Mouse (Mus musculus): ENCODE measurements at regions not wholly inside any gene's neighbourhood (a gene's known extent, or its start where the extent isn't known, plus 50 kb on each side); places are given as distances from the start of the nearest gene placed in this dataset.

DNA sequence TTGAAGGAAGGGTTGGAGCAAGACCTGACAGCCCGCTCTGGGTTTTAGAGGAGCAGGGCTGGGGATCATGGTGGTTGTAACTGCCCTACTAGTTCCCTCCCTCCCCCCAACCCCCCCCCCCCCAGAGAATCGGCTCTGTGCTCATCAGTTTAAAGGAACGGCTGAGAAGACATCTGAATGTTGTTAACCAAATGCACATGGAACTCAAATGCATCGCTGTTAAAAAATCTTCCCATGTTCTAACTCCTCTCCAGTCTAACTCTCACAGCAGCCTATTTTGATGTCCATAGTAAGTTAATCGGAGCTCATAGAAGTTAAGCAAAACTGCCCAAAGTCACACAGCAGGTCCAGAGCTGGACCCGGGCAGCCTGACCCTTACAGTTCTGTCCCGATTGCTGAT, 143.1 kb downstream of the Vegfa start:
- DNase-seq, result no peak

DNA sequence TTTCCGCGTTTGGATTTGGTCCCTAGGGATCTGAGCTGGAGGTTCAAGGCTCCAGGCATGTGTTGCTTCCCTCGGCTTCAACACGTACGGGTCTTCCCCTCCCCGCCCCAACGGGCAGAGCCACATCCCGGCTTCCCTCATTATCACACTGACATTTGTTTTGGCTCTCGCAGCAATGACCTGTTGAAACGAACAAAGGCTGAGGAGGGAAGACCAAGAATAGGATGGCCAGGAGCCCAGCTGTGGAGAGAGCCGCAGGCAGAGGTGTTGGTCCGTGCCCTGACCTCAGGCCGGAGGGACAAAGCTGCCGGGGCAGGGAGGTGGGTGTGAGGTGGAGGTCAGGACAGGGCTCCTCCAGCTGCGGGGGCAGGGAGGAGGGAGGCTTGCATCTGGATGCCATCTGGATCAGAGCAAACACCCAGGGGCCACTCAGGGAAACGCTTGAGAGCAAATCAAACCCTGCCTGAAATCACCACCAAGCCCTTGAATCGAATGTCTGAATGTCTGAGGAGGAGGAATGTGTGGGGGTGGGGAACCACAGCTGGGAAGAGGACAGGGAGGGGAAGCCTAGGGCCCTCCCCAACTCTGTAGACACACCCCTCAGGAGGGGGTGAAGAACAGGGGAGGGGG, 145.6 kb downstream of the Vegfa start:
- no peak for DNase-seq

DNA sequence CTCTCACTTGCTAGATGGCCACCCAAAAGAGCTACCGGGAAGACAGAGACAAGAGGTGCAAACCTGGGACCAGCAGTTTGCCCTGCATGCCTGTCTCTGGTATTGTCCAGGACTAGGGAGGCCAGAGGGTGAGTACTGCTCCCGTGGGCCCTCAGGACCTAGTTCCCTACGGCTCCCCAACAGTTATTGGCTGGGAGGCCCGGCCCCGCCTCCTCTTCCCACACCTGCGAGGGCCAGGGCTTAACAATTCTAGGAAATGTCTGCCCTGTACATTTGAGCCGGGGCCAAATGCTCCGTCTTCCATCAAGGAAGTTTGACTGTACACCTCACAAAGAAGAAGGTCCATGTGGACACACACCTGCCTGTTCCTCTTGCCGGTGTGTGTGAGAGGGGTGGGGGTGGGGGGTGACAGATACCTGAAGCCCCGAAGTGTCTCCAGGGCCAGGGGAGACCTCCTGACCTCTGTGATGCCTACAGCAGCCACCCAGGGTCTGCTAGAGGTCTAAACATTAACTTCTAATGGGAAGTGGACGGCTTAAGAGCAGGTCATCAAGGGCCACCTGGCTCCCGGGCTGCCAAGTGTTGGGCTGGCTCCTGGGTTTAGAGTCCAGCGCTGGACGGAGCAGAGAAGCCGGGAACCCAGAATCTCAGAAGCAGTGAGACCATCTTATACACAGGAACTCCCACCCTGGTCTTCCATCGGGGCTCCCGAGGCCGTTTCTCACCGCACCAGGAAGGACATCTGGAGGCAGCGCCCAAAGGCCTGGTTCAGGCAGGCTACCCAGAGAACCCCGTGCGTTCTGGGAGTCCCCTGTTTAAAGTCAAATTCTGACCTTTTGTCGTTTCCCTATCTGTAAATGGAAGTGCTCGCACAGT, 146.5 kb downstream of the Vegfa start:
- DNase-seq, result no peak

DNA sequence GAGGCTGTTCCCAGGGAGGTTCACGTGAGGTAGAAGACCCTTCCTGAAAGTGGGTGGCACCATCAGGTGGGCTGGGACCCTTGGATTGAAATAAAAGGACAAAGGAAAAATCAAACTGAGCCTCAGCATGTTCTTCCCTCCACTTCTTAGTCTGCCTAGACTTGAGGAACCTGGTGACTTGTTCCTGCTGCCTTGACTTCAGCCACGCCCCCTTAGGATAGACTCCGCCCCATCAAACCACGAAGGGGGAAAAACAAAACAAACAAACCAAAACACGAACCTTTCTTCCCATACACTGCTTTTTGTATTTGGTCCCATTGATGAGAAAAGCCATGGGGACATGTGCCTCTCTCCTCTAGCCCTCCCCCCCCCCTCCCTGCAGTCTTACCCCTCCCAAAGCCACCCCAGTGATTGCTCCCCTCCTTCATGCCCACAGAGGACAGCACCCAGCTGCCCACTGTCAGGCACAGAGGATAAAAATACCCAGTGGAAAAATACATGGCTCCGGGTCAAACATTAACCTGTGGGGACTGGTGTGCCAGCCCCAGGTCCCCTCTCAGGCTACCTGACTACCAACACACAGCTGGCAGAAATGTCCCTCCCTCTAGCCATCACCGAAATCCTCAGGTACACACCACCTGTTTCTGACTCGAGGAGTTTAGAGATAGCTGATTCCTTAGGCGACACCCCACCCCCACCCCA, 148.0 kb downstream of the Vegfa start:
- no peak for DNase-seq

DNA sequence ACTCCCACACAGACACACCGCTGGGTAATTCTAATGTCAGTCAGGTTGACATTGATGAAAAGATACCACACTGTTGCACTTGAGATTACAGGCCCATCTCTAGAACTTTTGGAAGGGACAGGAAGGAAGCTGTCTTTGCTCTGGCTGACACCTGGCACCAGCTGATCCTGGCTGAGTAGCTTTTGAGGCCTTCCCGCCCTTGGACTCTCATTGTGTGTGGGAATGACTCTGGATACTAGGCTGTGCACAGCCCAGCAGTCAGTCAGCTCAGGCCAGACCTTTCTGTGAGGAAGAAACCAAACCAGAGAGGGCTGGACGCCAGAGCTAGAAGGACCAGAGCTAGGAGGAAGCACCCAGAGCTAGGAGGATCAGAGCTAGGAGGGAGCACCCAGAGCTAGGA, 149.0 kb upstream of the 1600014C23Rik start:
- no peak for DNase-seq

DNA sequence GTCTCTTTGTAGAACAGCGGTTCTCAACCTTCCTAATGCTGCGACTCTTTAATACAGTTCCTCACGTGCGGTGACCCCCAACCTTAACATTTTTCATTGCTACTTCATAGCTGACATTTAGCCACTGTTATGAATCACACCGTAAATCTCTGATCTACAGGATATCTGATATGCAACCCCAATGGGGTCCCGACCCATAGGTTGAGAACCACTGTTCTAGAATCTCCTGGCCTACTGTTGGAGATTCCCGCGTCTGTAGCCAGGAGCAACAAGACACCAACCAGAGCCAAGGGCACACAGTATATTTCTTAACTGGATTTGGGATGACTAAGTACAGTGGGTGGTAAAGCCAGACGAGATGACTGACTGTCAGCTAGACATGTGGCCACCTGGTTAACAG, 147.6 kb upstream of the 1600014C23Rik start:
- no peak for DNase-seq

DNA sequence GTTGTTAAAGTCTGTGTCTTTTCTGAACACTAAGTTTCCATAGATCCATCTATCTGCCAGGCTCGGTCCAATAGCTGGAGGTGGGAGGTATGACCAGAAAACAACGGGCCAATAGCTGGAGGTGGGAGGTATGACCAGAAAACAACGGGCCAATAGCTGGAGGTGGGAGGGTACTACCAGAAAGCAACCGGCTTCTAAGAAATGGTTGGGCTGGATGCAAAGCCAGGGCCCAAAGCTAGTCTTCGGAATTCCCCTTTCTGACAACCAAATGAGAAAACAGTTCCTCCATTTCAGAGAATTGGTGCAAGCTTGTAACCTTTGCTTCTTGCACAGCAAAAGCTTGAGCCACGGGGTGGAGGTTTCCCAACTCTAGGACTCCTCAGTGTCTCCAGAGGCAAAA, 147.1 kb upstream of the 1600014C23Rik start:
- no peak for DNase-seq

DNA sequence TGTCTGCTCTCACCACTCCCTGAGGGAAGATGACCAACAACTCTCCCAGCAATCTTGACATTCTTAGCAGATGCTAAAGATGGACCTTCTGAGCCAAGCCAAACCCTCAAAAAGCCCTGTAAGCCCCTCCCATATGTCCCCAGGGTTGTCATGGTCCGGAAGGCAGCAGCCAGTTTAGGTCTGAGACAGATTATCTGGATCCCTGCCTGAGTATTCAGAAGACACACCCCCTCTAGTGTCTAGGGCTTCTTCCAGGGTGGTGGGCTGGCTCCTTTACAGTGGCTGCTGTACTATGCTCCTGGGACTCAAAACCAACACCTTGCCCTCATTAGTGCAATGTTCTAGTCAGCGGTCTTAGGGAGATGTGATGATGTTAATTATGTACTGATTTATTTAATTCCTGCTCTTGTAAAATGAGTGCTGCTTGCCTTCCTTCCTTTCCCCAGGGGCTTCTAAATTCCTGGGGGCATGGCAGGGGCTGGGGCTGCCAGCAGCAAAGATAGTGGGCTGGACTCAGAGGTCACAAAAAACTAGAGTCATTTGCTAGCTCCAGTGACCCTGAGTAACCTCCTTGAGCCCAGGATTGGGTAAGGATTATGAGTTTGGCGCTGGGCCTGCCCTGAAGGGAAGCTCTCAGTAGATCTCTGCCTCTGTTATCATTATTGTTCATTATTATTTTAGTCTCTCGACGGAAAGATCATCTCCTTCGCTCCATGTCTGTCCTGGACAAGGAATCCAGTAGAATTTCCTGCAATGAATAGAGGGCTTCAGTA, 146.0 kb upstream of the 1600014C23Rik start:
- no peak for DNase-seq

DNA sequence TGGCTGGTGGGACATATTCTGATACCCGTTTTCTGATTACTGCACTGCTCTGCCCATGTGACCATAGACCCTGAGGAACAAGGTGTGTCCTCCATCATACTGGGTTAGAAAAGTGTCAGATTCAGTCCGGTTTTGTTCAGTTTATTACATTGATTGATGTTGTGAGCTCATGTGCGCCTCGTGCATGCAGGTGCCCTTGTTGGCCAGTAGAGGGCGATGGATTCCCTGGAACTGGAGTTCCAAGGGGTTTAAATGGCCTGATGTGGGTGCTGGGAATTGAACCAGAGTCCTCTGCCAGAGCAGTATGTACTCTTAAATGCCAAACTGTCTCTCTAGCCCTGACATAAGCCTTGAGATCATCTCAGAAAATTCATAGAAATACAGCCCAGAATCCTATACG, 144.8 kb upstream of the 1600014C23Rik start:
- no peak for DNase-seq

DNA sequence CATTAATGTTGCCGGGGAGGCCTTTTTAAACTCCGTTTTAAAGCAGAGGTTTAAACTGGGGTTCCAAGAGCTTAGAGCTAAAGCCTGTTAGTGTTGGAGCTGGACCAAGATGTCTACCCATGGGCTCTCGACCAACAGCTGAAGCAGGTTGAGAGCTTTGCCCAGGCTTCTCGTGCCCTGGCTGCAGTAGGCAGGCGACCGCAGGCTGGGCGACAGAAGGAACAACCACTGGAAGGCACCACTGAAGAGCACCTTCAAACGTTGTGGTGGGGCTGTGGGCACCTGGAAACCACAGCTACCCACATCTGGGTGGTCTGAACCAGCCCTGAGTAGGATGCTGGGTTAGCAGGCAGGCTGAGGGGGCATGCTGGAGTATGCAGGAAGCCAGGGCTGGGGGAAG, 141.7 kb upstream of the 1600014C23Rik start:
- no peak for DNase-seq

DNA sequence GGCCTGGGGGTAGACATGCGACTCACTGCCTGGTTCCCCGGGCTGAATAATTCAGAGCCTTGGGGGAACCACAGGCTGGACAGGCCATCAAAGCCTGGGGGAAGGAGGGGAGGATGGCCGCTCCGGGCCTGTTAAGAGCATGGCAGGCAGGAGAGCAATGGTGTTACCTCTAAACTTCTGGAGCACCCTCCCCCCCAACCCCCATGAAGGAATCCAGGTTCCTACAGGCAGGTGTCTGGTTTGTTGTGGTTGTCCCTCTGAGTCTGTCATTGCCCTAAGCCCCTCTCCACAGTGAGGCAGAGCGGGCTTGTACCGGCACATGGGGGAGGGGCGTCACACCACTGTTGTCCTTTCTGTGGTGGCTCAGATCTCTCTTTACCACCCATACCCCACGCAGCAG, 140.4 kb upstream of the 1600014C23Rik start:
- no peak for DNase-seq

DNA sequence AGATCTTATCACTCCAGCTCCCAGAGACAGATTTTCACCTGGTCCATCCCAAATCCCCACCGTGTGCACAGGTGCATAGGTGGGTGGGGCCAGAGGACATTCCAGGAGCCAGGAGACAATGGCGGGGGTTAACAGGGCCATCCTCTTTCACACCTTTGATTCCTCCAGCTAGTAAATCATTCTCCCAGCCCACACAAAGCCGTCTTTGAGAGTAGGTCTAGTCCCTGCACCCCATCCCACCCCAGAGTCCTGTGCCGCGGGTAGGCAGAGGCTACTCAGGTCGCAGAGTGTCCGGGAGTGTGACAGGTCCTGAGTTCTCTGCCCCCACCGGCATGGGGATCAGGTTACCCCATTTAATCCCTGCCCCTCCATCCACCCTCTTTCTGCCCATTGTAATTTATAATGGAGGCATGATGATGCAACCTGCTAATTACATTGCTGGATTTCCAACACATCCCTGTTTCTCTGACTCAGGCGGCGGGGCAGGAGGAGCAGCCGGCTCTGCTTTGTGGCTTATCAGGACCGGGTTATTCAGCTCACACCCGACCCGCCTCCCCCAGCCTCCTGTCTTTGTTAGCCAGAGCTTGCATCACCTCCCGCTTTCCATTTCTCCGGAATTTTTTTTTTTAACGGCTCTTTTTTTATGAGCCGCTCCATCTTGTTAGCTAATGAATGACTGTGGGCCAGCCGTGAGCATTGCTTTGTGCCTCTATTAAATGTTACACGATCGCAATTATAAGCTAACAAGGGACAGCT, 139.7 kb upstream of the 1600014C23Rik start:
- DNase-seq, result peak; percentile 37

DNA sequence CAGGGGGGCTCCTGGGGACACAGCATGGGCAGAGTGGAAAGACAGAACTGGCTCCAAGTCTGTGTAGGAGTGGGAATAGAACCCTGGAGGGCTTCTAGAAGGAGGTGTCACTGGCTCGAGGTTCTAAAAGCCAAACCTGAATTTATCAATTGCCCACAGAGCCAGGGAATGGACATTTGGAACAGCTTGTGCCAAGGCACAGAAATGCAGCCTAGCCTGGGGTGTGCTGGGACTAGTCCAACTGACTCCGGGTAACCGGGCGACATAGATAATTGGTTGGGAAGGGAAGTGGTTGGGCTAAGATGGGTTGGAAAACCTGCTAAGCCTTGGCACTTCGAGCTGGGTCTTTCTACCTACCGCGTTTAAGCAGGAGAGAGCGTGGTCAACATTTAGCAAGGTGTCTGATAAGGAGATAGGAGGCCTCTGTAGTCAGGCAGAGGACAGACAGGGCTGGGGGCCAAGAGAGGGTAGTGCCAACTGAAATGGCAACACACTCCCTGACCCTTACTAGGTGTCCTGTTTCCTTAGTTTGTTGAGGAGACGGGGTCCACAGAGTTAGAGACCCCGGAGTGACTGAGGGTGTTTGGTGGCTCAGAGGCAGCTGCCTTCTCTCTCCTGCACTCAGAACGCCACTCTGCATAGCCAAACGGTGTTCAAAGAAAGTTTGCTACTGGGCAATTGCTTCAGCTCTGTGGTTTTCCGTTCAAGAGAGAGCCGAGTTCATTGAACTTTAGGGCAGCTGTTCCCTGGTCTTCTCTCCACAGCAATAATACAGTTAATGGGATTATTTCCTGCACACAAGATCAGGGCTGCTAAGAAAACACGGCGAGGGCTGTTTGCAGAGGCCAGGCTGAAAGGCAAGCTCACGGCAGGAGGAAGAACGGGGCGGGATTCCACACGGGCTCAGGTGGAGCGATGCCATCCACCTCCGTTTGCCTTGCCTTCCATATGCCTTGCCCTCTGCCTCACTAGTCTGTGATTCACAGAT, 138.3 kb upstream of the 1600014C23Rik start:
- no peak for DNase-seq

DNA sequence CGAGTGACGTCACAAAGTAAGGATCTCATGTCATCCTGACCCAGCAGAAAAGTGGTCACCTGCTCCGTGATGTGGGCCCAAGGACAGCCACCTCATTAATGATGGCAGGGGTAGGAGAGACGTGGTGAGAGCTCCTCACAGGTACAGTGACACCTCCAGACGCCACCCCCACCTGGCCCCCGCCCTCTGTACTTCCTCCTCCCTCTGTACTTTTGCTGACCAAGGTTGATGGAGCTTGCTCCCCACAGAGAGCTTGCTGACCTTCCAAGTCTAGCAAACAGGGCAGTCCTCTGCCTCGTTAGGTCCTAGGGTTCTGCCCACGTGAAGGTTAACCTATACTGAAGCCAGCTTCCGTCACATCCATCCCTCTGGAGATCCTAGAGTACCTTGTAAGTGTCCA, 137.4 kb upstream of the 1600014C23Rik start:
- DNase-seq, result no peak

DNA sequence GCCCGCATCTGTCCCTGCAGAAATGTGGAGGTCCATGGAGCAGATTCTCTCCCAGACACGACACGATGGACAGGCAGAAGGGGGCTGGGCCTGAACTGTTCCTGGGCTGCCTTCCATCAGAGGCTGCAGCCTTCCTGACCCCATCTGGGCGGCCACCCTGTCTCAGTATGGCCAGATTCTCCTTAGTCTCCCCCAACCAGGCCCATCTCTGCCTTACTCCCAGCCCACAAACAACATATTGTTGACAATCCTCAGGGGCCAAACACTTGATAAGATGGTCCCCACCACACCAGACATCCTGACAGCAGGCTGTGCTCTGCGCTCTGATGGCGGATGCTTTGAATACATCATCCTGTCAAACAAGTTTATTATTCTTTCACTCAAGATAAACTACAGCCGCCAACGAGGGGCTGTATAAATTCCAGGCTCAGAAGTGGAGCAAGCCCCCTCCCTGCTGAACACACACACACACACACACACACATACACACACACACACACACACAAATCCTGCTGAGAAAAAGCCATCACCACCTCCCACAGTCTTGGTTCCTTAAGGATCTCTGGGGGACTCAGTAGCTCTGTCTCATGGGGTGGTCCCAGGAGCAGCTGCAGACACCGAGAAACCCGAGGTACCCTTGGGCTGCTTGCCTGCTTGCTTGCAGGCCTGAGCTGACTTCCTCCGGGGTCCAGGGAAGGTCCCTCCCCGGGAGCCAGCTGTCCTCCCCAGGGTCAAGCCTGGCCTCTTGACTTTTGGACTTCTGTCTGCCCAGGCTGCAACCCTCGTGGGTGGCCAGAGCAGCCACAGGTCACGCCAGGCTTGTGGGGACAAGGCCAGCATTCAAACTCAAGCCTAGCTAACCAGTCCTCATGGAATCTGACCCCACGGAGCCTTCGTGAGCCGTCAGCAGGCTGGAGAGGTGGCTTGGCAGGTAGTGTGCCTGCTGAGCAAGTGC, 135.6 kb upstream of the 1600014C23Rik start:
- DNase-seq, result no peak

DNA sequence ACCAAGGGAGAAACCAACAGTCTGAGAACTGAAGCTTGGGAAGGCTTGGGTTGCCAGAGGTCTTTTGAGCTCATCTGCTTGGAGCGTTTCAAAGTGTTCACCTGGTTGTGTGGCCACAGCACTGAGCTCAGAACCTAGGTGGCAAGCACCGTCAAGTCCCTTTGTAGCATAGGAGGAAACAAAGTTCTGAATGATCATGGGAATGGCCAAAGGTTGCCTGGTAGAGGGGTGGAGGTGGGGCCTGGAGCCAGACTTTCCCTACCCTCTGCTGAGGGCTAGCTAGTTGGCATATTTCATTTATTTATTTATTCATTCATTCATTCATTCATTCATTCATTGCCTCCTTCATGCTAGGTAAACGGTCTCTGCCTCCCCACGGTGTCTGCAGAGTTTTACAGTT, 134.9 kb upstream of the 1600014C23Rik start:
- DNase-seq, result no peak

DNA sequence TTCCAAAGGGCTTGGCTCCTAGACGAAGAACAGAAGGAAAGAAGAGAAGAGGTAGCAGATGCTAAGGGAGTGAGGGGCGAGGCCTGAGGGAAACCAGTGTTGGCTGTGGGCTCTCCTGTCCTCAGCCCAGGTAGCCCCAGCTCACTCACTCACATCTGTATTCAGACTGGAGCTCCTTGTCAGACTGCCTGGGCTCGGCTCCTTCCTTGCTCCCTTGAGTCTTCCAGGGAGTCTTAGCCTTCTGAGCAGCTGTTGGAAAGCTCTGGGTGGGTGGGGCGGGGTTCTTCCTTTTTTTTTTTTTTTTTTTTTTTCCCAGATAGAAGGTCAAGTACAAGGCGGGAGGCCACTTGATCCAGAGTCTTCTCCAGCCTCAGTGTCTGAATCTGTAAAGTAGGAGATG, 134.1 kb upstream of the 1600014C23Rik start:
- no peak for DNase-seq

DNA sequence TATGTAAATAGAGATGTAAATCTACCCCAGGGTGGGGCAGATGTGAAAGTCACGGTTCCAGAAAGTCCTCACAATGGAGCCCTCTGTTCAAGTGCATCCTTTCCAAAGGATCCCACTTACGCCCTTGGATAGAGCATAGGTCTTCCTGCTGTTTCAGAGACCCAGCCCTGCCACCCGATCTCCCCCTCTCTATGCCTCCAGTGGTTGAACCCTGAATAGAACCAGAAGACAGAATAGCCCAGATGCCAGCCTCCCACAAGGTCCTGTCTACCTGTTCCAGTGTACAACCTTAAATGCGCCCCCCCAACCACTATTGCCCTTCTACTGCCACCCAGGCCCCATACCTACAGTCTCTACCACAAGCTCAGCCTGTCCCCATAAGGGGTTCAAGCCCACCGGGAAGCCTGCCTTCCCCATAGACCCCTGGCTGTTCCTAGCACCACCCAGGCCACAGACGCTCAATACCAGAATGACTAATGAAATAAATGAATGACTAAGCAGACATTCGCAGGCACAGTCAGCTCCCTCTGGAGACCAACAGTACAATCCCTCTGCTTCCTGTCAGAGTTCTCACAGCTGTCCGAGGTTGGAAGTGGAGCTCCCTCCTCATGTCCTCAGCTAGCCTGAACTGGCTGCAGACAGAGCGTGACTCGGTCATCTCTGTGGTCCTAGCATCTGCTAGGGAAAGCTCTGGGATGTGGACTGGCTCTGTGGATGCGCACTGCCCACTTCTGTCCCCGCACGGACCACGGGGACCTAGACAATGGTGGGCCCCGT, 133.4 kb upstream of the 1600014C23Rik start:
- DNase-seq, result no peak

DNA sequence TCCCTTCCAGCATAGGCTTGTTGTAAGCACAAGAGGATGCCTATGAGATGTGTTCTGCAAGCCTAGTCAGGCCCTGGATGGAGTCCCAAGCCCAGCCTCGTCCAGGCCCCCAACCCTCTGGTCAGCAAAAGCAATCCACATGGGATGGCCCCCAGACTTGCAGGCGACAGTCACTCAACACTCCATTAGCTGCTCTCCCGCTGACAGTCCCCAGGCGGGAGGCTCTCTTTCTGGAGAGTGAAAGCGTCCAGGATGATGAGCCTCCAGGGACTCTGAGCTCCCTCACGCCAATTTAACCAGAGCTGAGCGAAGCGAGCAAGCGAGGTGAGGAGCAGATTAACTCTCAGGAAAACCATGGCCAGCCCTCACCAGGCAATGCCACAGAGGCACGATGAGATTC, 132.7 kb upstream of the 1600014C23Rik start:
- no peak for DNase-seq

Data from right cerebral cortex, postnatal 14 days (tissue).